Comparison of ENCODE assay signal across 13 mouse cellular contexts in genomic region chr2:60172531-60172914, GRCm38 (mm10). TPM values are rescaled to one million over a fixed set of nuclear protein-coding genes. Genes with fewer than 3 reads are reported as not detected.
DNase-seq lines count a peak whose midpoint lies in the region; ATAC-seq and TF ChIP-seq lines count a peak whose summit lies in the region.
"Had no signal": no experiment of that assay in that cellular context is flagged by ENCODE, and none has a peak within 500 bp of the region (broad histone marks: within the 10 kb centered on the region; RNA-seq: fewer than 3 reads in every experiment).

No protein-coding gene starts in this region.

- 71% methylated on average over 2 of the region's 2 CpGs for WGBS in heart, adult 2 months
- WGBS in heart, embryonic 11.5 days (ENCODE audit: insufficient replicate concordance): 78% methylated on average over 2 of the region's 2 CpGs
- WGBS in liver, postnatal 0 days (ENCODE audit: insufficient replicate concordance): 44% methylated on average over 2 of the region's 2 CpGs
- WGBS in embryonic facial prominence, embryonic 10.5 days: 71% methylated on average over 2 of the region's 2 CpGs

- no peak overlapping the region for H3K9ac ChIP-seq in heart, adult 2 months (ENCODE audit: low read depth, low read length)
- H3K9ac ChIP-seq in heart, embryonic 11.5 days (ENCODE audit: low read depth, low read length): no peak overlapping the region
- H3K9ac ChIP-seq in liver, postnatal 0 days (replicated peaks): no peak overlapping the region
- H3K9ac ChIP-seq: heart, embryonic 12.5 days; intestine, embryonic 15.5 days had no signal

- TF ChIP-seq EP300 in heart, adult 2 months (IDR thresholded peaks at IDR 0.05; ENCODE audit: insufficient read depth, low read depth, low read length): no peak
- TF ChIP-seq EP300 in liver, postnatal 0 days (IDR thresholded peaks at IDR 0.05; ENCODE audit: low read depth): no peak

- no peak for TF ChIP-seq POLR2A in heart, adult 2 months (IDR thresholded peaks at IDR 0.05; ENCODE audit: insufficient read depth, low read depth, low read length)

- intact Hi-C loops in heart, adult 2 months (cut with DNase I): no loop called here

- no peaks in the 10 kb centered on the region for H3K27me3 ChIP-seq in heart, adult 2 months (ENCODE audit: control insufficient read depth, insufficient read depth, low read length)
- no peaks in the 10 kb centered on the region for H3K27me3 ChIP-seq in heart, embryonic 11.5 days (ENCODE audit: control insufficient read depth, insufficient read depth, low read length)
- H3K27me3 ChIP-seq in liver, postnatal 0 days (ENCODE audit: insufficient read depth, low read length): no peaks in the 10 kb centered on the region
- no peaks in the 10 kb centered on the region for H3K27me3 ChIP-seq in embryonic facial prominence, embryonic 10.5 days (replicated peaks; ENCODE audit: low read depth, poor library complexity, severe bottlenecking)
- H3K27me3 ChIP-seq: heart, embryonic 12.5 days; intestine, embryonic 15.5 days had no signal

- no peak for TF ChIP-seq CTCF in heart, adult 2 months (IDR thresholded peaks at IDR 0.05)
- TF ChIP-seq CTCF in liver, postnatal 0 days (IDR thresholded peaks at IDR 0.05; ENCODE audit: low read depth): no peak

- no peaks in the 10 kb centered on the region for H3K36me3 ChIP-seq in heart, adult 2 months (ENCODE audit: control insufficient read depth, insufficient read depth, low read length)
- no peaks in the 10 kb centered on the region for H3K36me3 ChIP-seq in heart, embryonic 11.5 days (ENCODE audit: control insufficient read depth, insufficient read depth, low read length)
- no peaks in the 10 kb centered on the region for H3K36me3 ChIP-seq in liver, postnatal 0 days (replicated peaks; ENCODE audit: insufficient read depth, low read length)
- H3K36me3 ChIP-seq in embryonic facial prominence, embryonic 10.5 days (replicated peaks): no peaks in the 10 kb centered on the region
- H3K36me3 ChIP-seq: heart, embryonic 12.5 days; intestine, embryonic 15.5 days; midbrain, embryonic 10.5 days had no signal

- no peak overlapping the region for H3K4me3 ChIP-seq in heart, adult 2 months
- H3K4me3 ChIP-seq in heart, embryonic 11.5 days (ENCODE audit: low read depth, low read length): no peak overlapping the region
- H3K4me3 ChIP-seq in liver, postnatal 0 days (ENCODE audit: low read depth, low read length): no peak overlapping the region
- no peak overlapping the region for H3K4me3 ChIP-seq in embryonic facial prominence, embryonic 10.5 days
- H3K4me3 ChIP-seq: heart, embryonic 12.5 days; intestine, embryonic 15.5 days; midbrain, embryonic 10.5 days had no signal

- H3K27ac ChIP-seq in heart, adult 2 months: no peak overlapping the region
- no peak overlapping the region for H3K27ac ChIP-seq in heart, embryonic 11.5 days (ENCODE audit: low read depth, low read length)
- H3K27ac ChIP-seq in liver, postnatal 0 days (ENCODE audit: low read depth): peak overlapping the region; percentile 48; the same call in 1 of the 2 replicates
- H3K27ac ChIP-seq in embryonic facial prominence, embryonic 10.5 days (replicated peaks): no peak overlapping the region
- H3K27ac ChIP-seq: intestine, embryonic 15.5 days; midbrain, embryonic 10.5 days had no signal

- DNase-seq in heart, adult 2 months: peak; percentile 25 to 47
- peak; percentile 14 for DNase-seq in Muller cell, postnatal 12 days (ENCODE audit: inconsistent ontology term)
- peak; percentile 24 for DNase-seq in liver, postnatal 0 days
- peak; percentile 63 to 79 for DNase-seq in natural killer cell, adult 2 months (ENCODE audit: low spot score in 2 of 2)
- DNase-seq in yolk sac, embryonic 10.5 days (ENCODE audit: low spot score): no peak
- DNase-seq in embryonic facial prominence, embryonic 10.5 days (ENCODE audit: low spot score): no peak
- DNase-seq: adrenal gland, postnatal 10 days; layer of hippocampus, postnatal 36 days had no signal

- H3K9me3 ChIP-seq in heart, embryonic 11.5 days (replicated peaks; ENCODE audit: control insufficient read depth, low read length): no peaks in the 10 kb centered on the region
- 0 out of 2 replicates have a peak, but pooled peaks cover 2% of the 10 kb centered on the region for H3K9me3 ChIP-seq in liver, postnatal 0 days (ENCODE audit: low read length)
- H3K9me3 ChIP-seq in embryonic facial prominence, embryonic 10.5 days: no peaks in the 10 kb centered on the region
- H3K9me3 ChIP-seq: intestine, embryonic 15.5 days had no signal

- no peak for ATAC-seq in heart, embryonic 11.5 days (replicated peaks; ENCODE audit: insufficient number of reproducible peaks, low FRiP score, low TSS enrichment)
- ATAC-seq in liver, postnatal 0 days: peak; percentile 55; the same call in 1 of the 2 replicates
- ATAC-seq in inflammation-experienced regulatory T-cells, adult 6 months: no peak
- ATAC-seq: intestine, embryonic 15.5 days had no signal

- H3K4me2 ChIP-seq in heart, embryonic 11.5 days: no peak overlapping the region
- no peak overlapping the region for H3K4me2 ChIP-seq in liver, postnatal 0 days (ENCODE audit: low read depth, low read length)
- H3K4me2 ChIP-seq: heart, embryonic 12.5 days; intestine, embryonic 15.5 days had no signal

- H3K79me2 ChIP-seq in heart, adult 2 months (replicated peaks; ENCODE audit: control insufficient read depth, insufficient read depth, low read length): no peaks in the 10 kb centered on the region

- H3K4me1 ChIP-seq in heart, adult 2 months (ENCODE audit: control insufficient read depth, insufficient read depth, low read length): no peaks in the 10 kb centered on the region; the same call in 1 of the 2 replicates
- H3K4me1 ChIP-seq in heart, embryonic 11.5 days (ENCODE audit: control insufficient read depth, insufficient read depth, low read length): no peaks in the 10 kb centered on the region
- peaks cover 2% of the 10 kb centered on the region; the same call in 1 of the 2 replicates for H3K4me1 ChIP-seq in liver, postnatal 0 days (ENCODE audit: insufficient read depth)
- H3K4me1 ChIP-seq in embryonic facial prominence, embryonic 10.5 days: no peaks in the 10 kb centered on the region
- H3K4me1 ChIP-seq: intestine, embryonic 15.5 days; midbrain, embryonic 10.5 days had no signal

RNA-seq across cellular contexts. Expression of gene Baz2b, which starts 37.1 kb away (rescaled TPM):
- 10 to 100 TPM; 39.5 TPM for total RNA-seq in heart, adult 2 months (2021)
- 12.8 and 16.9 TPM in 2 replicates for polyA plus RNA-seq in heart, adult 2 months (2012; rRNA removed)
- polyA plus RNA-seq in heart, embryonic 11.5 days (2014; fragmentation: Nextera tagmentation; extraction: Ambion mirVana): 51.2 and 56.1 TPM in 2 replicates
- polyA plus RNA-seq in liver, postnatal 0 days (2015; fragmentation: Nextera tagmentation; extraction: Ambion mirVana): 19.7 and 21.7 TPM in 2 replicates
- polyA plus RNA-seq in embryonic facial prominence, embryonic 10.5 days (2016; fragmentation: Nextera tagmentation; extraction: Ambion mirVana): 63.4 and 63.6 TPM in 2 replicates
- polyA plus RNA-seq in inflammation-experienced regulatory T-cells, adult 6 months (2017; shearing (Covaris generic)): 10 to 100 TPM; 18.1 to 36.0 (median 30.1) TPM

RNA-seq across cellular contexts. Expression of gene March7, which starts 37.2 kb away (rescaled TPM):
- 10 to 100 TPM; 20.9 to 24.8 TPM for total RNA-seq in heart, adult 2 months (2021)
- 9.6 and 17.8 TPM in 2 replicates for polyA plus RNA-seq in heart, adult 2 months (2012; rRNA removed)
- 62.6 and 65.2 TPM in 2 replicates for polyA plus RNA-seq in heart, embryonic 11.5 days (2014; fragmentation: Nextera tagmentation; extraction: Ambion mirVana)
- 16.5 and 16.8 TPM in 2 replicates for polyA plus RNA-seq in liver, postnatal 0 days (2015; fragmentation: Nextera tagmentation; extraction: Ambion mirVana)
- polyA plus RNA-seq in embryonic facial prominence, embryonic 10.5 days (2016; fragmentation: Nextera tagmentation; extraction: Ambion mirVana): 71.6 and 77.3 TPM in 2 replicates
- polyA plus RNA-seq in inflammation-experienced regulatory T-cells, adult 6 months (2017; shearing (Covaris generic)): 100 to 1,000 TPM in 2 of 3 experiments, 10 to 100 TPM in 1; 78.5 to 110 (median 102) TPM

Comparison
In these comparisons a context has a peak if more than half of its experiments do, and no peak if none do; other contexts are left out.
1. DNase-seq: peak in heart, adult 2 months (2 of 2), Muller cell, postnatal 12 days (single experiment), liver, postnatal 0 days (single experiment) and natural killer cell, adult 2 months (2 of 2); none in yolk sac, embryonic 10.5 days (single experiment) and embryonic facial prominence, embryonic 10.5 days (single experiment).